ENCODE assay signal across 8 mouse cellular contexts in the genomic region with DNA sequence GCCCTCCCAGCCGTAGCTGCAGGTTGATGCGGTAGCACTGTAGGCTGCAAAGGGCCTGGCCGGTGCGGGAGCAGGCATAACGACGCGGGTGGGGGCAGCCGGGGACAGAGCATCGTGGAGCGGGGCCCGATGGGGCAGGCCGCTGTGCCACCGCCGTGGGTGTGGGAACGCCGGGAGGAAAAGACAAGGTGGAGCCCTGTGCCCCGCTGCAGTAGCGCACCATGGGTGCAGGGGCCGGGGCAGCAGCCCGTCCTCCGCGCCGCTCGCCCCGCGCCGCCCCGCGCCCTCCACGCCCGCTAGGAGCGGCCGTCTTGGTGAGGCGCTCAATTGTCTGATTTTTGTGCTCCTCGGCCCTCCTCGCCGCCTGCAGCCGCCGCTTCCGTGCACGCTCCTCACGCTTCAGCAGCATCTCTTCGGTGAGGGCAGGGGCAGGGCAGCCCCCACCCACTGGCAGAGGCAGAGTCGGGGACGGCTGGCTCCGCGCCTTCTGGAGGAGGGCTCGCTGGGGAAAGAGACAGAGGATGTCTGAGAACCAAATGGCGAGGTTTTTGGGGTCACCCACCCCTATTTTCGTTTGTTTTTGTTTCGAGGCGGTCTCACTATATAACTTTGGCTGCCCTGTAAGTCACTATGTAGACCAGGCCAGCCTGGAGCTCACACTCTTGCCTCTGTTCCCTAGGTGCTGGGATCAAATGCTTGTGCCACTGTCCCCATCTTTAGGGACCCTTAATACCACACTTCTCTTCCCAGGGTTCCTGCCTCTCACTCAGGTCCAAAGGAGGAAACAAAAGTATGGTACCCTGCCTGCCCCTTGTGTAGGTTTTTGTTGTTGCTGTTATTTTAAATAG. TPM values are rescaled to one million over a fixed set of nuclear protein-coding genes. Genes with fewer than 3 reads are reported as not detected.
A peak's percentile ranks its signal among the peaks of the same experiment; 100 is the strongest.
DNase-seq lines count a peak whose midpoint lies in the region; ATAC-seq and TF ChIP-seq lines count a peak whose summit lies in the region.

No protein-coding gene starts in this region.

- peak overlapping the region; percentile 98 for H3K27ac ChIP-seq in kidney, embryonic 14.5 days (ENCODE audit: low read depth, low read length)
- H3K27ac ChIP-seq in embryonic facial prominence, embryonic 15.5 days (replicated peaks) = peak overlapping the region; percentile 98
- peak overlapping the region; percentile 86 for H3K27ac ChIP-seq in intestine, postnatal 0 days (ENCODE audit: low read depth, low read length)
- peak overlapping the region; percentile 94 for H3K27ac ChIP-seq in midbrain, postnatal 0 days (ENCODE audit: low read depth, low read length)

- no peaks in the 10 kb centered on the region for H3K27me3 ChIP-seq in kidney, embryonic 14.5 days (ENCODE audit: control insufficient read depth, insufficient read depth, low read length)
- no peaks in the 10 kb centered on the region for H3K27me3 ChIP-seq in embryonic facial prominence, embryonic 15.5 days
- no peaks in the 10 kb centered on the region for H3K27me3 ChIP-seq in intestine, postnatal 0 days (replicated peaks; ENCODE audit: control insufficient read depth, insufficient read depth, low read length)
- no peaks in the 10 kb centered on the region for H3K27me3 ChIP-seq in midbrain, postnatal 0 days (ENCODE audit: insufficient read depth, low read length)

- peak overlapping the region; percentile 65 for H3K4me3 ChIP-seq in kidney, embryonic 14.5 days (ENCODE audit: low read length)
- peak overlapping the region; percentile 85 for H3K4me3 ChIP-seq in embryonic facial prominence, embryonic 15.5 days (replicated peaks)
- H3K4me3 ChIP-seq in intestine, postnatal 0 days (ENCODE audit: low read depth, low read length) = peak overlapping the region; percentile 63
- peak overlapping the region; percentile 68 for H3K4me3 ChIP-seq in midbrain, postnatal 0 days (ENCODE audit: low read depth, low read length)

- H3K4me2 ChIP-seq in kidney, embryonic 14.5 days (replicated peaks; ENCODE audit: low read depth, low read length) = peak overlapping the region; percentile 75
- H3K4me2 ChIP-seq in embryonic facial prominence, embryonic 15.5 days (replicated peaks) = peak overlapping the region; percentile 97
- H3K4me2 ChIP-seq in intestine, postnatal 0 days (replicated peaks; ENCODE audit: low read depth) = peak overlapping the region; percentile 93
- peak overlapping the region; percentile 95 for H3K4me2 ChIP-seq in midbrain, postnatal 0 days (ENCODE audit: low read depth, low read length, poor library complexity, severe bottlenecking)

- H3K9me3 ChIP-seq in kidney, embryonic 14.5 days (ENCODE audit: control insufficient read depth, low read length) = no peaks in the 10 kb centered on the region
- no peaks in the 10 kb centered on the region for H3K9me3 ChIP-seq in embryonic facial prominence, embryonic 15.5 days (replicated peaks)
- H3K9me3 ChIP-seq in intestine, postnatal 0 days (ENCODE audit: control insufficient read depth) = no peaks in the 10 kb centered on the region
- no peaks in the 10 kb centered on the region for H3K9me3 ChIP-seq in midbrain, postnatal 0 days (ENCODE audit: low read length)

- H3K4me1 ChIP-seq in kidney, embryonic 14.5 days (ENCODE audit: control insufficient read depth, insufficient read depth, low read length) = peaks cover 34% of the 10 kb centered on the region
- peaks cover 49% of the 10 kb centered on the region for H3K4me1 ChIP-seq in embryonic facial prominence, embryonic 15.5 days
- H3K4me1 ChIP-seq in intestine, postnatal 0 days (replicated peaks; ENCODE audit: control insufficient read depth, insufficient read depth, low read length) = 0 out of 2 replicates have a peak, but pooled peaks cover 3% of the 10 kb centered on the region
- peaks cover 9% of the 10 kb centered on the region; the same call in 1 of the 2 replicates for H3K4me1 ChIP-seq in midbrain, postnatal 0 days (ENCODE audit: insufficient read depth, low read length)

- WGBS in kidney, embryonic 14.5 days = under 1% methylated on average over 40 of the region's 52 CpGs
- under 1% methylated on average over 52 of the region's 52 CpGs for WGBS in embryonic facial prominence, embryonic 15.5 days
- whole genome bisulfite sequencing in intestine, postnatal 0 days = 1% methylated on average over 47 of the region's 52 CpGs
- WGBS in midbrain, postnatal 0 days = 2% methylated on average over 45 of the region's 52 CpGs

- ATAC-seq in kidney, embryonic 14.5 days (ENCODE audit: low FRiP score, low TSS enrichment) = peak; percentile 17
- no peak for ATAC-seq in embryonic facial prominence, embryonic 15.5 days (ENCODE audit: insufficient number of reproducible peaks, low FRiP score, low TSS enrichment, low read depth)
- ATAC-seq in intestine, postnatal 0 days = peak; percentile 44
- ATAC-seq in midbrain, postnatal 0 days (ENCODE audit: low FRiP score) = peak; percentile 4; the same call in 1 of the 2 replicates

- DNase-seq in kidney, postnatal 36 days = no peak
- peak; percentile 47 for DNase-seq in MN1 (ENCODE audit: low spot score)
- DNase-seq in midbrain, postnatal 0 days (ENCODE audit: low spot score) = no peak
- DNase-seq in urinary bladder, postnatal 10 days (ENCODE audit: low spot score) = no peak
- DNase-seq in spleen, adult 18-20 months = no peak

- H3K36me3 ChIP-seq in kidney, embryonic 14.5 days (ENCODE audit: control insufficient read depth, insufficient read depth, low read length) = peaks cover 27% of the 10 kb centered on the region
- peaks cover 28% of the 10 kb centered on the region for H3K36me3 ChIP-seq in embryonic facial prominence, embryonic 15.5 days
- H3K36me3 ChIP-seq in intestine, postnatal 0 days (ENCODE audit: control insufficient read depth, insufficient read depth) = peaks cover 14% of the 10 kb centered on the region
- peaks cover 17% of the 10 kb centered on the region for H3K36me3 ChIP-seq in midbrain, postnatal 0 days (ENCODE audit: insufficient read depth, low read length)

- peak overlapping the region; percentile 77 for H3K9ac ChIP-seq in kidney, embryonic 14.5 days (ENCODE audit: low read depth, low read length)
- H3K9ac ChIP-seq in embryonic facial prominence, embryonic 15.5 days = peak overlapping the region; percentile 87
- peak overlapping the region; percentile 61 for H3K9ac ChIP-seq in intestine, postnatal 0 days (ENCODE audit: low read depth, low read length)
- H3K9ac ChIP-seq in midbrain, postnatal 0 days (replicated peaks; ENCODE audit: low read length, poor library complexity, severe bottlenecking) = peak overlapping the region; percentile 80

- 0 out of 2 replicates have a peak, but pooled peaks have one; percentile 20 for TF ChIP-seq CTCF in intestine, postnatal 0 days (IDR thresholded peaks at IDR 0.05; ENCODE audit: low read depth)
- TF ChIP-seq CTCF in midbrain, postnatal 0 days (IDR thresholded peaks at IDR 0.05) = no peak

RNA-seq across cellular contexts. Expression of a gene that starts 0.7 kb away (rescaled TPM):
- polyA plus RNA-seq in kidney, embryonic 14.5 days (2014; fragmentation: Nextera tagmentation; extraction: Ambion mirVana) = 123 and 125 TPM in 2 replicates
- 109 and 113 TPM in 2 replicates for polyA plus RNA-seq in embryonic facial prominence, embryonic 15.5 days (2015; fragmentation: Nextera tagmentation; extraction: Ambion mirVana)
- polyA plus RNA-seq in intestine, postnatal 0 days (2015; fragmentation: Nextera tagmentation; extraction: Ambion mirVana) = 69.1 and 72.7 TPM in 2 replicates
- 152 and 199 TPM in 2 replicates for total RNA-seq in midbrain, postnatal 0 days (2014; rRNA removed)
- polyA plus RNA-seq in midbrain, postnatal 0 days (2015; fragmentation: Nextera tagmentation; extraction: Ambion mirVana) = 85.3 and 91.6 TPM in 2 replicates

RNA-seq across cellular contexts. Expression of a gene that starts 3.1 kb away (rescaled TPM):
- 18.8 and 20.0 TPM in 2 replicates for polyA plus RNA-seq in kidney, embryonic 14.5 days (2014; fragmentation: Nextera tagmentation; extraction: Ambion mirVana)
- polyA plus RNA-seq in embryonic facial prominence, embryonic 15.5 days (2015; fragmentation: Nextera tagmentation; extraction: Ambion mirVana) = 18.2 and 18.5 TPM in 2 replicates
- 6.0 and 8.5 TPM in 2 replicates for polyA plus RNA-seq in intestine, postnatal 0 days (2015; fragmentation: Nextera tagmentation; extraction: Ambion mirVana)
- total RNA-seq in midbrain, postnatal 0 days (2014; rRNA removed) = 29.4 and 40.9 TPM in 2 replicates
- polyA plus RNA-seq in midbrain, postnatal 0 days (2015; fragmentation: Nextera tagmentation; extraction: Ambion mirVana) = 14.6 and 16.2 TPM in 2 replicates

RNA-seq across cellular contexts. Expression of a gene that starts 6.8 kb away (rescaled TPM):
- polyA plus RNA-seq in kidney, embryonic 14.5 days (2014; fragmentation: Nextera tagmentation; extraction: Ambion mirVana) = 37.8 and 57.4 TPM in 2 replicates
- polyA plus RNA-seq in embryonic facial prominence, embryonic 15.5 days (2015; fragmentation: Nextera tagmentation; extraction: Ambion mirVana) = 50.7 and 52.6 TPM in 2 replicates
- 18.4 and 20.9 TPM in 2 replicates for polyA plus RNA-seq in intestine, postnatal 0 days (2015; fragmentation: Nextera tagmentation; extraction: Ambion mirVana)
- total RNA-seq in midbrain, postnatal 0 days (2014; rRNA removed) = 32.6 and 40.3 TPM in 2 replicates
- 18.8 and 19.8 TPM in 2 replicates for polyA plus RNA-seq in midbrain, postnatal 0 days (2015; fragmentation: Nextera tagmentation; extraction: Ambion mirVana)

RNA-seq across cellular contexts. Expression of a gene that starts 13.2 kb away (rescaled TPM):
- 14.9 and 18.0 TPM in 2 replicates for polyA plus RNA-seq in kidney, embryonic 14.5 days (2014; fragmentation: Nextera tagmentation; extraction: Ambion mirVana)
- polyA plus RNA-seq in embryonic facial prominence, embryonic 15.5 days (2015; fragmentation: Nextera tagmentation; extraction: Ambion mirVana) = 62.8 and 63.2 TPM in 2 replicates
- 19.7 and 21.1 TPM in 2 replicates for polyA plus RNA-seq in intestine, postnatal 0 days (2015; fragmentation: Nextera tagmentation; extraction: Ambion mirVana)
- total RNA-seq in midbrain, postnatal 0 days (2014; rRNA removed) = 24.3 and 30.9 TPM in 2 replicates
- polyA plus RNA-seq in midbrain, postnatal 0 days (2015; fragmentation: Nextera tagmentation; extraction: Ambion mirVana) = 12.5 and 14.6 TPM in 2 replicates

RNA-seq across cellular contexts. Expression of a gene that starts 13.2 kb away (rescaled TPM):
- polyA plus RNA-seq in kidney, embryonic 14.5 days (2014; fragmentation: Nextera tagmentation; extraction: Ambion mirVana) = 139 and 169 TPM in 2 replicates
- polyA plus RNA-seq in embryonic facial prominence, embryonic 15.5 days (2015; fragmentation: Nextera tagmentation; extraction: Ambion mirVana) = 121 and 136 TPM in 2 replicates
- 113 and 115 TPM in 2 replicates for polyA plus RNA-seq in intestine, postnatal 0 days (2015; fragmentation: Nextera tagmentation; extraction: Ambion mirVana)
- 46.4 and 57.2 TPM in 2 replicates for total RNA-seq in midbrain, postnatal 0 days (2014; rRNA removed)
- polyA plus RNA-seq in midbrain, postnatal 0 days (2015; fragmentation: Nextera tagmentation; extraction: Ambion mirVana) = 115 and 118 TPM in 2 replicates
